Mouse (Mus musculus): ENCODE measurements around the gene Nxn. TPM values are rescaled to one million over a fixed set of nuclear protein-coding genes. Genes with fewer than 3 reads are reported as not detected.

Gene Nxn
- polyA plus RNA-seq, 1 experiment from 2014 or later: 62.3 TPM

GRCm38 (mm10) chr11:76337236-76337635 is 61.7 kb downstream of the Nxn start:
- no peaks in the 10 kb centered on the region for H3K27me3 ChIP-seq (ENCODE audit: poor library complexity, severe bottlenecking)
- H3K36me3 ChIP-seq (replicated peaks): no peaks in the 10 kb centered on the region
- peaks cover 56% of the 10 kb centered on the region for H3K4me1 ChIP-seq
- no peak overlapping the region for H3K27ac ChIP-seq
- no peak for DNase-seq (ENCODE audit: extremely low spot score, low spot score)
- H3K4me3 ChIP-seq: no peak overlapping the region
- no peaks in the 10 kb centered on the region for H3K9me3 ChIP-seq
- 90% methylated on average over 9 of the region's 9 CpGs for WGBS

- H3K36me3 ChIP-seq (replicated peaks): no peaks in the 10 kb centered on the region; the same call in 1 of the 2 replicates
- peaks cover 54% of the 10 kb centered on the region for H3K4me1 ChIP-seq
- no peak for DNase-seq (ENCODE audit: extremely low spot score, low spot score)
- no peaks in the 10 kb centered on the region for H3K9me3 ChIP-seq
- H3K4me3 ChIP-seq: no peak overlapping the region
- no peaks in the 10 kb centered on the region for H3K27me3 ChIP-seq (ENCODE audit: poor library complexity, severe bottlenecking)
- H3K27ac ChIP-seq: no peak overlapping the region
Observed at GRCm38 (mm10) chr11:76336224-76336623, 62.7 kb downstream of the Nxn start.

DNA sequence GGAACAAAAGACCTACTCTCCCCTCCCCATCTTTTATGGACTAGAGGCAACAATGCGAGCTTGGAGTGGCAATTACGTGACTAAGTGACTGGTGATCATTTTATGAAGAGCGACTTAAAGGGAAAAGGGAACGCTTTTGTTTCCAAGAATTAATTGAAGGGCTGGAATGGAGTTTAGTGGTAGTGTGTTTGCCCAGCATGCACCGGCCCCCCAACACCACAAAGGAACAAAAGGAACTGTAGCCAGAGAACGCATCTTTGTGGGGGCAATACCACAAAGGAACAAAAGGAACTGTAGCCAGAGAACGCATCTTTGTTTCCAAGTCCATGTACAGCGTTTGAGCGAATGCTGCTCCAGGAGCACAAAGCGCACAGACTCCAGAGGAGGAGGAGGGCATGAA is 64.0 kb downstream of the Nxn start:
- Histone ChIP-seq H3K9me3 (no peaks in the 10 kb centered on the region), H3K27ac (peak overlapping the region; percentile 49), H3K4me3 (no peak overlapping the region), H3K36me3 (replicated peaks) (no peaks in the 10 kb centered on the region; the same call in 1 of the 2 replicates), H3K4me1 (peaks cover 54% of the 10 kb centered on the region), H3K27me3 (ENCODE audit: poor library complexity, severe bottlenecking) (no peaks in the 10 kb centered on the region)
- 63% methylated on average over 10 of the region's 10 CpGs for WGBS
- DNase-seq (ENCODE audit: extremely low spot score, low spot score): no peak

- H3K36me3 ChIP-seq (replicated peaks): no peaks in the 10 kb centered on the region; the same call in 1 of the 2 replicates
- no peak overlapping the region for H3K4me3 ChIP-seq
- H3K4me1 ChIP-seq: peaks cover 65% of the 10 kb centered on the region
- H3K9me3 ChIP-seq: no peaks in the 10 kb centered on the region
- WGBS: 80% methylated on average over 5 of the region's 5 CpGs
- DNase-seq (ENCODE audit: extremely low spot score, low spot score): no peak
- H3K27me3 ChIP-seq (ENCODE audit: poor library complexity, severe bottlenecking): no peaks in the 10 kb centered on the region
- H3K27ac ChIP-seq: no peak overlapping the region
Observed at GRCm38 (mm10) chr11:76332240-76332639, 66.7 kb downstream of the Nxn start.

DNA sequence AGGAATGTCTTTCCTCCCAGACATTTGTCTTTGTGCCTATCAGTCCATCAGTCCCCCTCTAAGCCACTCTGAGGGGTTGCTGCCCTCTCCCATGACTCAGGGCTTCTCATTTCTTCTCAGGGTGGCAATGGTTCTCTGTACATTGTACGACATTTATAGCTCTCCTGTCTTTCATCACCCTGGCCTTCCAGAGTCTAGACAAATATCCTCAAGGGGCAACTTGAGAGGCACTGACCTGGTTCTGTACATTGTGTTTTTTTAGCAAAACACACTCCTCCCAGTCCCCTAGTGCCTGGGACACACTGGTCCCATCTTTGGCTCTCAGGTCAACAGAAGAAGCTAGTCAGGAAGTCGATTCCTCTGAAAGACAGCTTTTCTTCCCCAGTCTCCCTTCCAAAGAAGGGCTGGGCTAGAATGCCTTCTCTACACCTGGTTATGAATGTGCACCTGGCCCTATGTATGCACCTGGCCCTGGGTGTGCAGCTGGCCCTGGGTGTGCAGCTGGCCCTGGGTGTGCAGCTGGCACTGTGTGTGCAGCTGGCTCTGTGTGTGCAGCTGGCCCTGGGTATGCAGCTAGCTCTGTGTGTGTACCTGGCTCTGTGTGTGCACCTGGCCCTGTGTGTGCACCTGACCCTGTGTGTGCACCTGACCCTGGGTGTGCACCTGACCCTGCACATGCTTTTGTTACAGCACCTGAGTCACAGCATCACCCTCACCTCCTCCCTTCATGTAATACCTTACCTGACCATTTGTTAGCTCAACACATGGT is 70.2 kb downstream of the Nxn start:
- Histone ChIP-seq H3K4me1 (peaks cover 77% of the 10 kb centered on the region), H3K9me3 (no peaks in the 10 kb centered on the region), H3K4me3 (no peak overlapping the region), H3K27me3 (ENCODE audit: poor library complexity, severe bottlenecking) (no peaks in the 10 kb centered on the region), H3K36me3 (replicated peaks) (no peaks in the 10 kb centered on the region; the same call in 1 of the 2 replicates), H3K27ac (peak overlapping the region; percentile 4; the same call in 1 of the 2 replicates)
- 67% methylated on average over 2 of the region's 2 CpGs for WGBS
- no peak for DNase-seq (ENCODE audit: extremely low spot score, low spot score)

GRCm38 (mm10) chr11:76328084-76328483 is 70.9 kb downstream of the Nxn start:
- Histone ChIP-seq H3K4me1 (peaks cover 79% of the 10 kb centered on the region), H3K4me3 (no peak overlapping the region), H3K27me3 (ENCODE audit: poor library complexity, severe bottlenecking) (no peaks in the 10 kb centered on the region), H3K36me3 (replicated peaks) (peaks cover under 1% of the 10 kb centered on the region; the same call in 1 of the 2 replicates), H3K9me3 (no peaks in the 10 kb centered on the region), H3K27ac (peak overlapping the region; percentile 48; the same call in 1 of the 2 replicates)
- no peak for DNase-seq (ENCODE audit: extremely low spot score, low spot score)
- WGBS: 80% methylated on average over 11 of the region's 11 CpGs

DNA sequence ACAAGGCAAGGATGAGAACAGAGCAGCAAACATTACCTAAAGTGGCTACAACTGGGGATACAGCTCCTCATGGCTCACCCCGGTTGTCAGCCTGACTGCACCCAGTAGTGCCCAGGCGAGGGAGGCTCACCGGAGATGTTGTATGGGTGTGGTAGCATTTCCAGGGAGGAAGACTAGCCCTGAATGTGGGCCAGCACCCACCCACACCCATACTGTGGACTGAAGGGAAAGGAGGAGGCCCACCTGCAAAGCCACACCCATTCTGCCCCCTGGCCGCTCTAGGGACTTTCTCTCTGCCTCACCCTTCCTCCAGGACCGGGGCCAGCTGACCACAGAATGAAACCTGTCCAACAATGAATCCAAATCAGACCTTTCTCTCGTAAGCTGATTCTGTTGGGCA is 72.3 kb downstream of the Nxn start:
- Histone ChIP-seq H3K4me3 (no peak overlapping the region), H3K9me3 (no peaks in the 10 kb centered on the region), H3K4me1 (peaks cover 78% of the 10 kb centered on the region), H3K27me3 (ENCODE audit: poor library complexity, severe bottlenecking) (no peaks in the 10 kb centered on the region), H3K27ac (peak overlapping the region; percentile 80), H3K36me3 (replicated peaks) (peaks cover 5% of the 10 kb centered on the region)
- WGBS: 84% methylated on average over 6 of the region's 6 CpGs
- no peak for DNase-seq (ENCODE audit: extremely low spot score, low spot score)

DNA sequence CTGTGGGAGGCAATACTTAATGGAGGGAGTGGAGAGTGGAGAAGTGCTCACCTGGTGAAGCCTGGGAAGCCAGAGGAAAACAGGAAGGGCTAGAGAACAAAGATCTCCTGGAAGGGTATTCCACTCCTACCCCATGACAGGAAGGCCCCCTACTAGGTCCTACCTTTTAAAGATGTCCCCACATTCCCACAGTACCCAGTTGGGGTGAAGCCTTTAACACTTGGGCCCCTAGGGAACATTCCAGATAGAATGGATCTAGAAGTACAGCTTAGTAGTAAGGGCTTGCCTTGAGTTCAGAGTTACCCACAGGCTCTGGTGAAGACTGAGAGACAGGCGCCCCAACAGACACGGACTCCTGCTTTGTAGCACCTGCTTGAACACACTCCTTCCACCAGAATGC is 72.9 kb downstream of the Nxn start:
- WGBS: 82% methylated on average over 2 of the region's 2 CpGs
- H3K27me3 ChIP-seq (ENCODE audit: poor library complexity, severe bottlenecking): no peaks in the 10 kb centered on the region
- H3K9me3 ChIP-seq: no peaks in the 10 kb centered on the region
- DNase-seq (ENCODE audit: extremely low spot score, low spot score): no peak
- H3K27ac ChIP-seq: peak overlapping the region; percentile 80
- peaks cover 78% of the 10 kb centered on the region for H3K4me1 ChIP-seq
- no peak overlapping the region for H3K4me3 ChIP-seq
- H3K36me3 ChIP-seq (replicated peaks): peaks cover 11% of the 10 kb centered on the region

DNA sequence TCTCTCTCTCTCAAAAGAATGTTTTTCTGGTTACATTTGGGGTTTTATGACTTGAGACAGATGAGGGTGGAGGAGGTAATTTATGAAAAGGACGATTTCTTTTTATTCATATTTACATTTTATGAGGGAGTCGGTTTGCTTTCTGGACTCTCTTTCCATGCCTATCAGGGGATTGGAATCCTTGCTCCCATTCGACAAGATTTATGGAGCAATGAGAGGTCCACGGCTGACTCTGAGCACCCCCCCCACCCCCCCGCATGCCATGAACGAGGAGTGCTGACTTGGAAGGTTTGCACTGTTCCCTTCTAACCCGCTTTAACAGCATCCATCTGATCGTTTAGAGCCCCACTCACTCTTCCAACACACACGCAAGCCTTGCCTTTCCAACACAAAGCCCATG is 74.1 kb downstream of the Nxn start:
- Histone ChIP-seq H3K36me3 (replicated peaks) (peaks cover 21% of the 10 kb centered on the region), H3K27me3 (ENCODE audit: poor library complexity, severe bottlenecking) (no peaks in the 10 kb centered on the region), H3K9me3 (peaks cover 5% of the 10 kb centered on the region; the same call in 1 of the 2 replicates), H3K27ac (peak overlapping the region; percentile 80), H3K4me3 (no peak overlapping the region), H3K4me1 (peaks cover 81% of the 10 kb centered on the region)
- no peak for DNase-seq (ENCODE audit: extremely low spot score, low spot score)
- WGBS: 62% methylated on average over 9 of the region's 9 CpGs

- peak; percentile 25 for DNase-seq (ENCODE audit: extremely low spot score, low spot score)
- 39% methylated on average over 9 of the region's 9 CpGs for WGBS
- Histone ChIP-seq H3K4me1 (peaks cover 86% of the 10 kb centered on the region), H3K27me3 (ENCODE audit: poor library complexity, severe bottlenecking) (no peaks in the 10 kb centered on the region), H3K4me3 (no peak overlapping the region), H3K9me3 (peaks cover 5% of the 10 kb centered on the region; the same call in 1 of the 2 replicates), H3K36me3 (replicated peaks) (peaks cover 21% of the 10 kb centered on the region), H3K27ac (peak overlapping the region; percentile 80)
Observed at GRCm38 (mm10) chr11:76324207-76324606, 74.7 kb downstream of the Nxn start.

DNA sequence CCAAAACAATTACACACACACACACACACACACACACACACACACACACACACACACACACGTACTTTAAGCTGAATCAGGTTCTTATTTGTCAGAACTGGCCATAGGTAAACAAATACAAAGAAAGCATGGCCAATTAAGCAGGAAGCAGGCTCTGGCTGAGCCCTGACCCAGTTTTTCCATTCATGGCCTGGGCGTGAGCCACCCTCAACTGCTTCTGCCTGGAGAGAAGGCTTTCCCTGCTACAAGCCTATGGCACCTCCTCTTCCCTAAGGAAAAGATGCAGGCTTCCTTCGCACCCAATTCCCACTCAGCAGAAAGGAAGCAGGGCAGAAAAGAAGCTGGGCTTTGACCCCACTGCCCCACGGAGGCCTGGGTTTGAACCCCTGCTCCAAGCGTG is 76.0 kb downstream of the Nxn start:
- WGBS: 83% methylated on average over 5 of the region's 5 CpGs
- peaks cover 85% of the 10 kb centered on the region for H3K4me1 ChIP-seq
- peaks cover 21% of the 10 kb centered on the region for H3K36me3 ChIP-seq (replicated peaks)
- no peak for DNase-seq (ENCODE audit: extremely low spot score, low spot score)
- peaks cover 5% of the 10 kb centered on the region; the same call in 1 of the 2 replicates for H3K9me3 ChIP-seq
- no peaks in the 10 kb centered on the region for H3K27me3 ChIP-seq (ENCODE audit: poor library complexity, severe bottlenecking)
- no peak overlapping the region for H3K4me3 ChIP-seq
- peak overlapping the region; percentile 69; the same call in 1 of the 2 replicates for H3K27ac ChIP-seq

GRCm38 (mm10) chr11:76322081-76322480 is 76.9 kb downstream of the Nxn start:
- no peak overlapping the region for H3K27ac ChIP-seq
- no peak for DNase-seq (ENCODE audit: extremely low spot score, low spot score)
- H3K4me1 ChIP-seq: peaks cover 83% of the 10 kb centered on the region
- H3K9me3 ChIP-seq: peaks cover 5% of the 10 kb centered on the region; the same call in 1 of the 2 replicates
- H3K4me3 ChIP-seq: no peak overlapping the region
- no peaks in the 10 kb centered on the region for H3K27me3 ChIP-seq (ENCODE audit: poor library complexity, severe bottlenecking)
- WGBS: 82% methylated on average over 1 of the region's 1 CpGs
- H3K36me3 ChIP-seq (replicated peaks): peaks cover 21% of the 10 kb centered on the region

- peaks cover 21% of the 10 kb centered on the region for H3K36me3 ChIP-seq (replicated peaks)
- H3K27ac ChIP-seq: peak overlapping the region; percentile 62; the same call in 1 of the 2 replicates
- no peak overlapping the region for H3K4me3 ChIP-seq
- H3K9me3 ChIP-seq: peaks cover 5% of the 10 kb centered on the region; the same call in 1 of the 2 replicates
- peaks cover 76% of the 10 kb centered on the region for H3K4me1 ChIP-seq
- H3K27me3 ChIP-seq (ENCODE audit: poor library complexity, severe bottlenecking): no peaks in the 10 kb centered on the region
- DNase-seq (ENCODE audit: extremely low spot score, low spot score): no peak
- WGBS: 83% methylated on average over 9 of the region's 9 CpGs
Observed at GRCm38 (mm10) chr11:76320475-76320874, 78.5 kb downstream of the Nxn start.

Measured in forebrain, embryonic 10.5 days (tissue).